Mouse (Mus musculus): ENCODE measurements at regions not wholly inside any gene's neighbourhood (a gene's known extent, or its start where the extent isn't known, plus 50 kb on each side); places are given as distances from the start of the nearest gene placed in this dataset.

DNA sequence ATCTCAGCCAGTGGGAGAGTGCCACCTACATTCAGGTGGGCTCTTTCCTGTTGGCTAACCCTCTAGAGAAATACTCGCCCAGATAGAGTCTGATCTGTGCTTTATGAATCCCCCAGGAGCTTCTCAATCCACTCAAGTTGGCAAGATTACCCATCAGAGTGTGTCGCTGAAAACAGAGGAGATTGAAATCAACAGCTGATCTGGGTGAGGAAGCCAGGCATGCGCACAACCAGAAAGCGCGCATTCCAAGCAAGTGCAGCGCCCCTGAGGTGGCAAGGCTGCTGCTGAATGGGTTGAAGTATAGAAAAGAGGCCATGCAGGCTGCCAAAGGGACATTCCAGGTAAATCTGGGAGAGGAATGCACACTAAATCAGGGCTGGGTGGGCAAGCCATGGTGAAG, 158.0 kb downstream of the Efnb1 start:
- no peak for TF ChIP-seq CTCF (IDR thresholded peaks at IDR 0.05)
- TF ChIP-seq EP300 (IDR thresholded peaks at IDR 0.05): no peak
